ENCODE assay signal across 9 mouse cellular contexts in the genomic region with DNA sequence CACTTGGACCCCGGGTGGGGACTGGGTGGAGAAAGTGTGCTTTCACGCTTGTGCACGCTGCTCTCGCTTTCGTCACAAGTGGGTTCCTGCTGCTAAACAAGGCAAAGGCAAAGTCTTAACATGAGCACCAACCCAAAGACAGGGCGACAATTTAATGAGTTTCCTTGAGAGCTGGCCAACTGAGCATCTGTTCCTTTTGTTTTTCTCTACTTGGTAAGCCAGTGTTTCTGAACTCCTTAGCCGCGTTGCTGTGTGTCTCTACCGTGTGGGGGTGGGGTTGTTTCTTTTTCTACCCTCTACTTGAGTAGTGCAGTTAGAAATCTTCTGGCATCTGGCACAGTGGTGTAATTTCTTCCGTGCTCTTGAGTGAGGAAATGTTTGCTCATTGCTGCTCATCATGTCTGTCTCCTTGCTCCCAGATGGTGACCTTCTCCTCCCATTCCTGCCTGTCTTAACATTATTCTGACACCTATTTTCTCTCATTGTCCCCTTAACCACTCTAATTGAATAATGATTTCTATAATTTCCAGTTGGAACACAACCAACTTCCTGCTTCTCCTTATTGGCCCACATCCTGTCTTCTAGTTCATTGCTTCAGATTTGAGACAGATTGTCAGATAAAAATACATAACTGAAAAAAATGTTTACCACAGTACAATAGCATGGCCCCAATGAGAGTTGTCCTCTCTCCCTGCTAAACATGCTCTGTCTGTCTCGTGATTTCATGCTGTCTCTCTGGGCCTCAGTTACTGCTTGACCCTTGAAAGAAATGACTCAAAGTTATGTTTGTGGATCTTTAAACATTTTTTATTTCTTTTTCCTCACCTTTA.
DNase-seq lines count a peak whose midpoint lies in the region; ATAC-seq and TF ChIP-seq lines count a peak whose summit lies in the region.
"Had no signal": no experiment of that assay in that cellular context is flagged by ENCODE, and none has a peak within 500 bp of the region (broad histone marks: within the 10 kb centered on the region; RNA-seq: fewer than 3 reads in every experiment).

No protein-coding gene starts in this region.

- WGBS in heart, postnatal 0 days: 70% methylated on average over 11 of the region's 11 CpGs

- H3K36me3 ChIP-seq in heart, postnatal 0 days (replicated peaks; ENCODE audit: control insufficient read depth, insufficient read depth, low read length): no peaks in the 10 kb centered on the region

- ATAC-seq in heart, postnatal 0 days (ENCODE audit: insufficient read depth, low read depth): no peak
- ATAC-seq: Patski had no signal

- TF ChIP-seq EP300 in heart, postnatal 0 days (IDR thresholded peaks at IDR 0.05; ENCODE audit: low read depth): no peak

- no peak for TF ChIP-seq CTCF in heart, postnatal 0 days (IDR thresholded peaks at IDR 0.05; ENCODE audit: low read depth)

- H3K4me2 ChIP-seq in heart, postnatal 0 days (ENCODE audit: low read depth, low read length): no peak overlapping the region; the same call in 1 of the 2 replicates

- H3K27ac ChIP-seq in heart, postnatal 0 days (ENCODE audit: low read depth): peak overlapping the region; percentile 53; the same call in 1 of the 2 replicates

- no peak overlapping the region for H3K4me3 ChIP-seq in heart, postnatal 0 days (ENCODE audit: low read depth, low read length)

- DNase-seq in heart, postnatal 0 days (ENCODE audit: low spot score): no peak
- no peak for DNase-seq in heart, adult 8-10 months (ENCODE audit: low spot score)
- DNase-seq in right cerebral cortex, adult 18-20 months: peak; percentile 73
- DNase-seq in right cerebral cortex, postnatal 4 days: no peak
- peak; percentile 37 to 49 for DNase-seq in frontal cortex, postnatal 36 days (ENCODE audit: low spot score in 2 of 2)
- peak; percentile 26 for DNase-seq in right cerebral cortex, postnatal 25 days
- no peak for DNase-seq in testis, postnatal 14 days (ENCODE audit: low spot score)
- no peak for DNase-seq in layer of hippocampus, postnatal 36 days

- H3K9ac ChIP-seq in heart, postnatal 0 days (replicated peaks; ENCODE audit: low read depth, low read length): no peak overlapping the region

- no peaks in the 10 kb centered on the region for H3K27me3 ChIP-seq in heart, postnatal 0 days (ENCODE audit: control insufficient read depth, insufficient read depth, low read length)
- H3K27me3 ChIP-seq: Patski had no signal

- H3K9me3 ChIP-seq in heart, postnatal 0 days (replicated peaks; ENCODE audit: control insufficient read depth, low read length): no peaks in the 10 kb centered on the region

- no peaks in the 10 kb centered on the region for H3K4me1 ChIP-seq in heart, postnatal 0 days (ENCODE audit: control insufficient read depth, insufficient read depth)

Comparison
In these comparisons a context has a peak if more than half of its experiments do, and no peak if none do; other contexts are left out.
1. DNase-seq: peak in right cerebral cortex, adult 18-20 months (single experiment), frontal cortex, postnatal 36 days (2 of 2) and right cerebral cortex, postnatal 25 days (single experiment); none in heart, postnatal 0 days (single experiment), heart, adult 8-10 months (single experiment), right cerebral cortex, postnatal 4 days (single experiment), testis, postnatal 14 days (single experiment) and layer of hippocampus, postnatal 36 days (0 of 2).